In genomic region chr13:8456886-8457285, GRCm38 (mm10) we compare ENCODE assay signal across 16 mouse cellular contexts.
DNase-seq lines count a peak whose midpoint lies in the region; ATAC-seq lines count a peak whose summit lies in the region.
"Had no signal": no experiment of that assay in that cellular context is flagged by ENCODE, and none has a peak within 500 bp of the region (broad histone marks: within the 10 kb centered on the region; RNA-seq: fewer than 3 reads in every experiment).

No protein-coding gene starts in this region.

- ATAC-seq in common myeloid progenitor, adult 5-6 weeks (replicated peaks; ENCODE audit: low read depth, poor library complexity, severe bottlenecking), result peak; percentile 98
- ATAC-seq in megakaryocyte progenitor cell, adult 5-6 weeks (replicated peaks; ENCODE audit: poor library complexity), result peak; percentile 96
- ATAC-seq in erythroid progenitor cell, adult 5-6 weeks (replicated peaks; ENCODE audit: low FRiP score, poor library complexity, severe bottlenecking), result no peak
- ATAC-seq: forebrain, embryonic 14.5 days had no signal

- DNase-seq in CD8-positive naive resting alpha-beta T cell, adult 2 months (ENCODE audit: low read depth in 2 of 2, low spot score in 2 of 2), result peak; percentile 35 to 64
- DNase-seq in thymus, postnatal 10 days (ENCODE audit: low spot score in 2 of 2), result peak; percentile 31 to 38
- DNase-seq in cerebellum, adult 8-10 months, result no peak
- DNase-seq in urinary bladder, postnatal 14 days (ENCODE audit: low spot score), result no peak
- DNase-seq: adrenal gland, postnatal 14 days; cerebellum, adult 18-20 months; gastrocnemius, postnatal 36 days; heart, postnatal 10 days; kidney, adult 18-20 months; left cerebral cortex, postnatal 4 days; lung, postnatal 10 days; retina, postnatal 1 day had no signal

Comparison
In these comparisons a context has a peak if more than half of its experiments do, and no peak if none do; other contexts are left out.
1. DNase-seq: peak in CD8-positive naive resting alpha-beta T cell, adult 2 months (2 of 2) and thymus, postnatal 10 days (2 of 2); none in cerebellum, adult 8-10 months (single experiment) and urinary bladder, postnatal 14 days (single experiment).